Mouse (Mus musculus) heart, adult 9 months (tissue): Measurements from ENCODE around the gene Hoxb4.

Experiments
- DNase-seq, 2 experiments: peaks; one replicate each; pipeline ENCODE4 v3.0.0; 2022; ENCODE audit warnings: low spot score in 2 of 2

Hoxb4 gene

GRCm38 (mm10) chr11:96349491-96350340 lies 31.6 kb downstream of the Hoxb4 start:
- no peak for DNase-seq

- DNase-seq: no peak
These were observed 32.2 kb downstream of the Hoxb4 start, which contains the start of gene Hoxb2 for GRCm38 (mm10) chr11:96350341-96350624. TSS of gene Hoxb2 (plus strand) at chr11:96350525.

- DNase-seq: no peak
These were observed 32.7 kb downstream of the Hoxb4 start for GRCm38 (mm10) chr11:96350791-96351190.

GRCm38 (mm10) chr11:96351312-96351711 lies 33.2 kb downstream of the Hoxb4 start:
- no peak for DNase-seq

- no peak for DNase-seq
These were observed 33.8 kb downstream of the Hoxb4 start for GRCm38 (mm10) chr11:96351831-96352230.

- DNase-seq: no peak
These were observed 34.8 kb downstream of the Hoxb4 start for GRCm38 (mm10) chr11:96352691-96353521.

- no peak for DNase-seq
These were observed 35.4 kb downstream of the Hoxb4 start for GRCm38 (mm10) chr11:96353522-96353841.

- DNase-seq: no peak
These were observed 35.9 kb downstream of the Hoxb4 start for GRCm38 (mm10) chr11:96353939-96354338.

GRCm38 (mm10) chr11:96354376-96354775 lies 36.3 kb downstream of the Hoxb4 start:
- DNase-seq: no peak

- no peak for DNase-seq
These were observed 36.8 kb downstream of the Hoxb4 start for GRCm38 (mm10) chr11:96354801-96355311.

- no peak for DNase-seq
These were observed 45.7 kb downstream of the Hoxb4 start for GRCm38 (mm10) chr11:96363807-96364206.

GRCm38 (mm10) chr11:96365441-96366091 lies 47.5 kb downstream of the Hoxb4 start, which contains the start of gene Hoxb1:
TSS of gene Hoxb1 (plus strand) at chr11:96365752.
- no peak for DNase-seq

GRCm38 (mm10) chr11:96366092-96367041 lies 48.3 kb downstream of the Hoxb4 start:
- DNase-seq: no peak

- no peak for DNase-seq
These were observed 49.1 kb downstream of the Hoxb4 start for GRCm38 (mm10) chr11:96367141-96367540.

GRCm38 (mm10) chr11:96368686-96369085 lies 50.6 kb downstream of the Hoxb4 start:
- no peak for DNase-seq

GRCm38 (mm10) chr11:96369140-96369539 lies 51.1 kb downstream of the Hoxb4 start:
- DNase-seq: no peak
